Mouse (Mus musculus): ENCODE measurements around the gene G530012D18Rik. TPM values are rescaled to one million over a fixed set of nuclear protein-coding genes. Genes with fewer than 3 reads are reported as not detected.
"Not testable (repeated sequence)": the region's sequence is repeated elsewhere in the genome, so short reads cannot be mapped to it uniquely, and the experiment has no call there.

Gene G530012D18Rik
- polyA plus RNA-seq, 1 experiment from 2014 or later = not detected

- not testable (repeated sequence) for ATAC-seq (ENCODE audit: low read depth); H3K36me3 ChIP-seq (ENCODE audit: control insufficient read depth, insufficient read depth, low read length)
Measured at GRCm38 (mm10) chr1:85579199-85580147, 4.0 kb downstream of the G530012D18Rik start.

GRCm38 (mm10) chr1:85580148-85580534 is 4.7 kb downstream of the G530012D18Rik start:
- not testable (repeated sequence) for H3K27me3 ChIP-seq (replicated peaks; ENCODE audit: control insufficient read depth, insufficient read depth, low read length); H3K4me1 ChIP-seq (ENCODE audit: control insufficient read depth, insufficient read depth, low read length); H3K4me3 ChIP-seq (ENCODE audit: low read depth, low read length); DNase-seq (ENCODE audit: low spot score); ATAC-seq (ENCODE audit: low read depth); H3K4me2 ChIP-seq (ENCODE audit: low read depth, low read length); H3K36me3 ChIP-seq (ENCODE audit: control insufficient read depth, insufficient read depth, low read length); H3K27ac ChIP-seq (replicated peaks; ENCODE audit: low read depth, low read length); H3K9ac ChIP-seq (ENCODE audit: low read depth, low read length); H3K9me3 ChIP-seq (ENCODE audit: control insufficient read depth, low read length)
- WGBS = 89% methylated on average over 2 of the region's 4 CpGs

More at GRCm38 (mm10) chr1:85579199-85580147, 4.0 kb downstream of the G530012D18Rik start:
- H3K4me1 ChIP-seq (ENCODE audit: control insufficient read depth, insufficient read depth, low read length); H3K9me3 ChIP-seq (ENCODE audit: control insufficient read depth, low read length); H3K9ac ChIP-seq (ENCODE audit: low read depth, low read length); H3K27me3 ChIP-seq (replicated peaks; ENCODE audit: control insufficient read depth, insufficient read depth, low read length); H3K4me3 ChIP-seq (ENCODE audit: low read depth, low read length); H3K27ac ChIP-seq (replicated peaks; ENCODE audit: low read depth, low read length); H3K4me2 ChIP-seq (ENCODE audit: low read depth, low read length); DNase-seq (ENCODE audit: low spot score): not testable (repeated sequence)
- WGBS = 45% methylated on average over 6 of the region's 7 CpGs

GRCm38 (mm10) chr1:85580578-85580977 is 5.1 kb downstream of the G530012D18Rik start:
- not testable (repeated sequence) for H3K27ac ChIP-seq (replicated peaks; ENCODE audit: low read depth, low read length); H3K4me2 ChIP-seq (ENCODE audit: low read depth, low read length); H3K36me3 ChIP-seq (ENCODE audit: control insufficient read depth, insufficient read depth, low read length); H3K4me1 ChIP-seq (ENCODE audit: control insufficient read depth, insufficient read depth, low read length); DNase-seq (ENCODE audit: low spot score); H3K27me3 ChIP-seq (replicated peaks; ENCODE audit: control insufficient read depth, insufficient read depth, low read length); H3K4me3 ChIP-seq (ENCODE audit: low read depth, low read length); H3K9ac ChIP-seq (ENCODE audit: low read depth, low read length); ATAC-seq (ENCODE audit: low read depth); H3K9me3 ChIP-seq (ENCODE audit: control insufficient read depth, low read length)
- 60% methylated on average over 3 of the region's 3 CpGs for whole genome bisulfite sequencing

GRCm38 (mm10) chr1:85581518-85581917 is 6.0 kb downstream of the G530012D18Rik start:
- WGBS = 33% methylated on average over 4 of the region's 5 CpGs
- not testable (repeated sequence) for H3K4me1 ChIP-seq (ENCODE audit: control insufficient read depth, insufficient read depth, low read length); H3K36me3 ChIP-seq (ENCODE audit: control insufficient read depth, insufficient read depth, low read length); H3K4me2 ChIP-seq (ENCODE audit: low read depth, low read length); H3K9ac ChIP-seq (ENCODE audit: low read depth, low read length); ATAC-seq (ENCODE audit: low read depth); H3K27ac ChIP-seq (replicated peaks; ENCODE audit: low read depth, low read length); DNase-seq (ENCODE audit: low spot score); H3K9me3 ChIP-seq (ENCODE audit: control insufficient read depth, low read length); H3K4me3 ChIP-seq (ENCODE audit: low read depth, low read length); H3K27me3 ChIP-seq (replicated peaks; ENCODE audit: control insufficient read depth, insufficient read depth, low read length)

- DNase-seq (ENCODE audit: low spot score); H3K4me1 ChIP-seq (ENCODE audit: control insufficient read depth, insufficient read depth, low read length); H3K4me3 ChIP-seq (ENCODE audit: low read depth, low read length); H3K9ac ChIP-seq (ENCODE audit: low read depth, low read length); H3K9me3 ChIP-seq (ENCODE audit: control insufficient read depth, low read length); H3K27me3 ChIP-seq (replicated peaks; ENCODE audit: control insufficient read depth, insufficient read depth, low read length); H3K4me2 ChIP-seq (ENCODE audit: low read depth, low read length); H3K27ac ChIP-seq (replicated peaks; ENCODE audit: low read depth, low read length); ATAC-seq (ENCODE audit: low read depth); H3K36me3 ChIP-seq (ENCODE audit: control insufficient read depth, insufficient read depth, low read length): not testable (repeated sequence)
- WGBS = 64% methylated on average over 1 of the region's 2 CpGs
Measured at GRCm38 (mm10) chr1:85588697-85589096, 13.2 kb downstream of the G530012D18Rik start.

GRCm38 (mm10) chr1:85592526-85592925 is 17.1 kb downstream of the G530012D18Rik start:
- 83% methylated on average over 8 of the region's 8 CpGs for WGBS
- not testable (repeated sequence) for H3K27ac ChIP-seq (replicated peaks; ENCODE audit: low read depth, low read length); H3K4me3 ChIP-seq (ENCODE audit: low read depth, low read length); H3K36me3 ChIP-seq (ENCODE audit: control insufficient read depth, insufficient read depth, low read length); ATAC-seq (ENCODE audit: low read depth); H3K4me2 ChIP-seq (ENCODE audit: low read depth, low read length); DNase-seq (ENCODE audit: low spot score); H3K9me3 ChIP-seq (ENCODE audit: control insufficient read depth, low read length); H3K27me3 ChIP-seq (replicated peaks; ENCODE audit: control insufficient read depth, insufficient read depth, low read length); H3K9ac ChIP-seq (ENCODE audit: low read depth, low read length); H3K4me1 ChIP-seq (ENCODE audit: control insufficient read depth, insufficient read depth, low read length)

GRCm38 (mm10) chr1:85598271-85599012 is 23.0 kb downstream of the G530012D18Rik start, which contains the start of gene Sp110:
TSS of gene Sp110 (minus strand) at chr1:85598817.
- not testable (repeated sequence) for H3K36me3 ChIP-seq (ENCODE audit: control insufficient read depth, insufficient read depth, low read length); H3K4me3 ChIP-seq (ENCODE audit: low read depth, low read length); H3K9me3 ChIP-seq (ENCODE audit: control insufficient read depth, low read length); DNase-seq (ENCODE audit: low spot score); H3K4me2 ChIP-seq (ENCODE audit: low read depth, low read length); ATAC-seq (ENCODE audit: low read depth); H3K4me1 ChIP-seq (ENCODE audit: control insufficient read depth, insufficient read depth, low read length); H3K27me3 ChIP-seq (replicated peaks; ENCODE audit: control insufficient read depth, insufficient read depth, low read length); H3K27ac ChIP-seq (replicated peaks; ENCODE audit: low read depth, low read length); H3K9ac ChIP-seq (ENCODE audit: low read depth, low read length)
- WGBS = 70% methylated on average over 16 of the region's 17 CpGs

- H3K4me1 ChIP-seq (ENCODE audit: control insufficient read depth, insufficient read depth, low read length); H3K36me3 ChIP-seq (ENCODE audit: control insufficient read depth, insufficient read depth, low read length); H3K4me2 ChIP-seq (ENCODE audit: low read depth, low read length); H3K4me3 ChIP-seq (ENCODE audit: low read depth, low read length); H3K27ac ChIP-seq (replicated peaks; ENCODE audit: low read depth, low read length); DNase-seq (ENCODE audit: low spot score); H3K9me3 ChIP-seq (ENCODE audit: control insufficient read depth, low read length); H3K9ac ChIP-seq (ENCODE audit: low read depth, low read length); H3K27me3 ChIP-seq (replicated peaks; ENCODE audit: control insufficient read depth, insufficient read depth, low read length); ATAC-seq (ENCODE audit: low read depth): not testable (repeated sequence)
- WGBS = no CpG with 5 or more reads among the region's 5 CpGs
Measured at GRCm38 (mm10) chr1:85600078-85600477, 24.6 kb downstream of the G530012D18Rik start, which contains the start of gene Sp140. TSS of gene Sp140 (plus strand) at chr1:85600378.

Measured in embryonic facial prominence, embryonic 14.5 days (tissue).